Mouse (Mus musculus): Measurements from ENCODE around the gene Gast. TPM values are rescaled to one million over a fixed set of nuclear protein-coding genes. Genes with fewer than 3 reads are reported as not detected.

Gene Gast
- polyA plus RNA-seq, 1 experiment from 2014 or later: not detected

GRCm38 (mm10) chr11:100362979-100363562 is 28.9 kb downstream of the Gast start:
- H3K9me3 ChIP-seq (ENCODE audit: control insufficient read depth, low read length): no peaks in the 10 kb centered on the region
- H3K4me2 ChIP-seq (replicated peaks; ENCODE audit: low read depth, low read length): no peak overlapping the region
- no peaks in the 10 kb centered on the region for H3K4me1 ChIP-seq (ENCODE audit: control insufficient read depth, insufficient read depth, low read length)
- H3K27ac ChIP-seq (ENCODE audit: low read depth, low read length): no peak overlapping the region
- H3K36me3 ChIP-seq (ENCODE audit: control insufficient read depth, insufficient read depth, low read length): no peaks in the 10 kb centered on the region
- 21% methylated on average over 12 of the region's 12 CpGs for WGBS
- no peak overlapping the region for H3K9ac ChIP-seq (ENCODE audit: low read depth, low read length)
- peaks cover 7% of the 10 kb centered on the region for H3K27me3 ChIP-seq (ENCODE audit: control insufficient read depth, insufficient read depth, low read length)
- peak; percentile 36; the same call in 1 of the 2 replicates for ATAC-seq (ENCODE audit: low FRiP score, low TSS enrichment)
- no peak overlapping the region for H3K4me3 ChIP-seq (ENCODE audit: low read length)

GRCm38 (mm10) chr11:100369145-100369544 is 34.9 kb downstream of the Gast start:
- 34% methylated on average over 7 of the region's 7 CpGs for WGBS
- no peaks in the 10 kb centered on the region for H3K9me3 ChIP-seq (ENCODE audit: control insufficient read depth, low read length)
- no peak for ATAC-seq (ENCODE audit: low FRiP score, low TSS enrichment)
- H3K27ac ChIP-seq (ENCODE audit: low read depth, low read length): no peak overlapping the region
- H3K27me3 ChIP-seq (ENCODE audit: control insufficient read depth, insufficient read depth, low read length): no peaks in the 10 kb centered on the region
- no peaks in the 10 kb centered on the region for H3K4me1 ChIP-seq (ENCODE audit: control insufficient read depth, insufficient read depth, low read length)
- no peak overlapping the region for H3K4me3 ChIP-seq (ENCODE audit: low read length)
- H3K36me3 ChIP-seq (ENCODE audit: control insufficient read depth, insufficient read depth, low read length): peaks cover 36% of the 10 kb centered on the region
- H3K9ac ChIP-seq (ENCODE audit: low read depth, low read length): no peak overlapping the region
- no peak overlapping the region for H3K4me2 ChIP-seq (replicated peaks; ENCODE audit: low read depth, low read length)

GRCm38 (mm10) chr11:100369822-100370221 is 35.6 kb downstream of the Gast start:
- ATAC-seq (ENCODE audit: low FRiP score, low TSS enrichment): no peak
- no peaks in the 10 kb centered on the region for H3K9me3 ChIP-seq (ENCODE audit: control insufficient read depth, low read length)
- H3K4me3 ChIP-seq (ENCODE audit: low read length): no peak overlapping the region
- H3K4me2 ChIP-seq (replicated peaks; ENCODE audit: low read depth, low read length): no peak overlapping the region
- H3K27ac ChIP-seq (ENCODE audit: low read depth, low read length): no peak overlapping the region
- H3K9ac ChIP-seq (ENCODE audit: low read depth, low read length): no peak overlapping the region
- peaks cover 41% of the 10 kb centered on the region for H3K36me3 ChIP-seq (ENCODE audit: control insufficient read depth, insufficient read depth, low read length)
- WGBS: 71% methylated on average over 8 of the region's 8 CpGs
- no peaks in the 10 kb centered on the region for H3K27me3 ChIP-seq (ENCODE audit: control insufficient read depth, insufficient read depth, low read length)
- H3K4me1 ChIP-seq (ENCODE audit: control insufficient read depth, insufficient read depth, low read length): no peaks in the 10 kb centered on the region

GRCm38 (mm10) chr11:100371981-100372558 is 37.9 kb downstream of the Gast start:
- no peak for ATAC-seq (ENCODE audit: low FRiP score, low TSS enrichment)
- H3K4me1 ChIP-seq (ENCODE audit: control insufficient read depth, insufficient read depth, low read length): no peaks in the 10 kb centered on the region
- H3K9ac ChIP-seq (ENCODE audit: low read depth, low read length): no peak overlapping the region
- no peak overlapping the region for H3K4me3 ChIP-seq (ENCODE audit: low read length)
- no peak overlapping the region for H3K4me2 ChIP-seq (replicated peaks; ENCODE audit: low read depth, low read length)
- H3K36me3 ChIP-seq (ENCODE audit: control insufficient read depth, insufficient read depth, low read length): peaks cover 61% of the 10 kb centered on the region
- WGBS: 74% methylated on average over 7 of the region's 8 CpGs
- no peaks in the 10 kb centered on the region for H3K9me3 ChIP-seq (ENCODE audit: control insufficient read depth, low read length)
- no peak overlapping the region for H3K27ac ChIP-seq (ENCODE audit: low read depth, low read length)
- H3K27me3 ChIP-seq (ENCODE audit: control insufficient read depth, insufficient read depth, low read length): no peaks in the 10 kb centered on the region

- H3K9me3 ChIP-seq (ENCODE audit: control insufficient read depth, low read length): no peaks in the 10 kb centered on the region
- 82% methylated on average over 9 of the region's 9 CpGs for WGBS
- H3K4me1 ChIP-seq (ENCODE audit: control insufficient read depth, insufficient read depth, low read length): no peaks in the 10 kb centered on the region
- no peak overlapping the region for H3K4me2 ChIP-seq (replicated peaks; ENCODE audit: low read depth, low read length)
- ATAC-seq (ENCODE audit: low FRiP score, low TSS enrichment): no peak
- no peaks in the 10 kb centered on the region for H3K27me3 ChIP-seq (ENCODE audit: control insufficient read depth, insufficient read depth, low read length)
- H3K9ac ChIP-seq (ENCODE audit: low read depth, low read length): no peak overlapping the region
- no peak overlapping the region for H3K4me3 ChIP-seq (ENCODE audit: low read length)
- H3K36me3 ChIP-seq (ENCODE audit: control insufficient read depth, insufficient read depth, low read length): peaks cover 81% of the 10 kb centered on the region
- no peak overlapping the region for H3K27ac ChIP-seq (ENCODE audit: low read depth, low read length)
Measured at GRCm38 (mm10) chr11:100375127-100375526, 40.9 kb downstream of the Gast start.

GRCm38 (mm10) chr11:100376005-100376404 is 41.8 kb downstream of the Gast start:
- no peak overlapping the region for H3K9ac ChIP-seq (ENCODE audit: low read depth, low read length)
- H3K27ac ChIP-seq (ENCODE audit: low read depth, low read length): no peak overlapping the region
- 78% methylated on average over 4 of the region's 4 CpGs for WGBS
- H3K9me3 ChIP-seq (ENCODE audit: control insufficient read depth, low read length): no peaks in the 10 kb centered on the region
- ATAC-seq (ENCODE audit: low FRiP score, low TSS enrichment): no peak
- H3K36me3 ChIP-seq (ENCODE audit: control insufficient read depth, insufficient read depth, low read length): peaks cover 85% of the 10 kb centered on the region
- no peak overlapping the region for H3K4me2 ChIP-seq (replicated peaks; ENCODE audit: low read depth, low read length)
- no peaks in the 10 kb centered on the region for H3K4me1 ChIP-seq (ENCODE audit: control insufficient read depth, insufficient read depth, low read length)
- H3K4me3 ChIP-seq (ENCODE audit: low read length): no peak overlapping the region
- no peaks in the 10 kb centered on the region for H3K27me3 ChIP-seq (ENCODE audit: control insufficient read depth, insufficient read depth, low read length)

- H3K4me3 ChIP-seq (ENCODE audit: low read length): no peak overlapping the region
- no peaks in the 10 kb centered on the region for H3K9me3 ChIP-seq (ENCODE audit: control insufficient read depth, low read length)
- no peak for ATAC-seq (ENCODE audit: low FRiP score, low TSS enrichment)
- no peaks in the 10 kb centered on the region for H3K27me3 ChIP-seq (ENCODE audit: control insufficient read depth, insufficient read depth, low read length)
- H3K9ac ChIP-seq (ENCODE audit: low read depth, low read length): no peak overlapping the region
- H3K4me1 ChIP-seq (ENCODE audit: control insufficient read depth, insufficient read depth, low read length): no peaks in the 10 kb centered on the region
- no peak overlapping the region for H3K4me2 ChIP-seq (replicated peaks; ENCODE audit: low read depth, low read length)
- WGBS: 90% methylated on average over 21 of the region's 21 CpGs
- H3K36me3 ChIP-seq (ENCODE audit: control insufficient read depth, insufficient read depth, low read length): peaks cover 79% of the 10 kb centered on the region
- no peak overlapping the region for H3K27ac ChIP-seq (ENCODE audit: low read depth, low read length)
Measured at GRCm38 (mm10) chr11:100376746-100377389, 42.7 kb downstream of the Gast start.

- H3K4me2 ChIP-seq (replicated peaks; ENCODE audit: low read depth, low read length): no peak overlapping the region
- WGBS: 94% methylated on average over 14 of the region's 14 CpGs
- no peak for ATAC-seq (ENCODE audit: low FRiP score, low TSS enrichment)
- H3K4me1 ChIP-seq (ENCODE audit: control insufficient read depth, insufficient read depth, low read length): no peaks in the 10 kb centered on the region
- no peak overlapping the region for H3K27ac ChIP-seq (ENCODE audit: low read depth, low read length)
- peaks cover 79% of the 10 kb centered on the region for H3K36me3 ChIP-seq (ENCODE audit: control insufficient read depth, insufficient read depth, low read length)
- H3K4me3 ChIP-seq (ENCODE audit: low read length): no peak overlapping the region
- no peak overlapping the region for H3K9ac ChIP-seq (ENCODE audit: low read depth, low read length)
- H3K9me3 ChIP-seq (ENCODE audit: control insufficient read depth, low read length): no peaks in the 10 kb centered on the region
- H3K27me3 ChIP-seq (ENCODE audit: control insufficient read depth, insufficient read depth, low read length): no peaks in the 10 kb centered on the region
Measured at GRCm38 (mm10) chr11:100377989-100378388, 43.8 kb downstream of the Gast start.

GRCm38 (mm10) chr11:100378446-100378845 is 44.2 kb downstream of the Gast start:
- Histone ChIP-seq H3K9ac (ENCODE audit: low read depth, low read length) (no peak overlapping the region), H3K27ac (ENCODE audit: low read depth, low read length) (no peak overlapping the region), H3K36me3 (ENCODE audit: control insufficient read depth, insufficient read depth, low read length) (peaks cover 80% of the 10 kb centered on the region), H3K9me3 (ENCODE audit: control insufficient read depth, low read length) (no peaks in the 10 kb centered on the region), H3K4me3 (ENCODE audit: low read length) (no peak overlapping the region), H3K27me3 (ENCODE audit: control insufficient read depth, insufficient read depth, low read length) (no peaks in the 10 kb centered on the region), H3K4me1 (ENCODE audit: control insufficient read depth, insufficient read depth, low read length) (no peaks in the 10 kb centered on the region), H3K4me2 (replicated peaks; ENCODE audit: low read depth, low read length) (no peak overlapping the region)
- ATAC-seq (ENCODE audit: low FRiP score, low TSS enrichment): no peak
- 92% methylated on average over 5 of the region's 5 CpGs for WGBS

Measured in kidney, embryonic 14.5 days (tissue).